Mouse (Mus musculus) adrenal gland, postnatal 25 days (tissue): Measurements from ENCODE around the gene 1810046K07Rik. TPM values are rescaled to one million over a fixed set of nuclear protein-coding genes. Genes with fewer than 3 reads are reported as not detected.
A peak's percentile ranks its signal among the peaks of the same experiment; 100 is the strongest.

Experiments used
- DNase-seq: peaks from one replicate; pipeline ENCODE4 v3.0.0; 2021; ENCODE audit warnings: mixed read lengths
- long read RNA-seq: library from polyadenylated mRNA; stranded (forward); transcript quantifications from one replicate; pipeline ENCODE4 v2.0.0, GENCODE M21; 2021
- total RNA-seq: library from RNA; stranded (reverse); gene quantifications from 2 replicates; pipeline ENCODE4 v1.2.3, GENCODE M21; 2021

1810046K07Rik gene
- not detected in 2 replicates for total RNA-seq
- long read RNA-seq, partial matches to known transcripts: 1 of 4 reads
- long read RNA-seq, other reads (novel, unspliced or antisense): 2 of 4 reads

- DNase-seq: no peak
These were observed at the start of gene 1810046K07Rik for GRCm38 (mm10) chr9:51328731-51329130. TSS of gene 1810046K07Rik (minus strand) at chr9:51328917.

- DNase-seq: no peak
These were observed 40.8 kb upstream of the 1810046K07Rik start for GRCm38 (mm10) chr9:51369560-51369959.

- no peak for DNase-seq
These were observed 38.4 kb upstream of the 1810046K07Rik start for GRCm38 (mm10) chr9:51367124-51367523.

GRCm38 (mm10) chr9:51364059-51364458, 35.3 kb upstream of the 1810046K07Rik start:
- no peak for DNase-seq

- no peak for DNase-seq
These were observed 24.8 kb upstream of the 1810046K07Rik start for GRCm38 (mm10) chr9:51353511-51353910.

GRCm38 (mm10) chr9:51352896-51353295, 24.2 kb upstream of the 1810046K07Rik start:
- no peak for DNase-seq

- no peak for DNase-seq
These were observed 20.7 kb upstream of the 1810046K07Rik start for GRCm38 (mm10) chr9:51349422-51349821.

GRCm38 (mm10) chr9:51345768-51346167, 17.1 kb upstream of the 1810046K07Rik start:
- no peak for DNase-seq

GRCm38 (mm10) chr9:51335294-51336010, 6.7 kb upstream of the 1810046K07Rik start:
- DNase-seq: peak; percentile 82

- DNase-seq: no peak
These were observed 2.9 kb upstream of the 1810046K07Rik start for GRCm38 (mm10) chr9:51331449-51332238.

GRCm38 (mm10) chr9:51327555-51327903, 1.2 kb downstream of the 1810046K07Rik start:
- no peak for DNase-seq

- no peak for DNase-seq
These were observed 1.8 kb downstream of the 1810046K07Rik start for GRCm38 (mm10) chr9:51326619-51327554.

GRCm38 (mm10) chr9:51324406-51325065, 4.2 kb downstream of the 1810046K07Rik start:
- no peak for DNase-seq

- DNase-seq: no peak
These were observed 8.6 kb downstream of the 1810046K07Rik start for GRCm38 (mm10) chr9:51320096-51320495.

GRCm38 (mm10) chr9:51318246-51318645, 10.5 kb downstream of the 1810046K07Rik start:
- DNase-seq: no peak

GRCm38 (mm10) chr9:51317322-51317721, 11.4 kb downstream of the 1810046K07Rik start:
- no peak for DNase-seq

- DNase-seq: no peak
These were observed 13.2 kb downstream of the 1810046K07Rik start for GRCm38 (mm10) chr9:51315402-51316063.

GRCm38 (mm10) chr9:51312554-51313317, 16.0 kb downstream of the 1810046K07Rik start:
- DNase-seq: no peak

GRCm38 (mm10) chr9:51310515-51310914, 18.2 kb downstream of the 1810046K07Rik start:
- no peak for DNase-seq

GRCm38 (mm10) chr9:51306351-51306750, 22.4 kb downstream of the 1810046K07Rik start:
- no peak for DNase-seq
